Mouse (Mus musculus) limb, embryonic 11.5 days (tissue): ENCODE measurements around the gene Peg12. TPM values are rescaled to one million over a fixed set of nuclear protein-coding genes. Genes with fewer than 3 reads are reported as not detected.
A peak's percentile ranks its signal among the peaks of the same experiment; 100 is the strongest.

Source experiments
- ATAC-seq: fragments of 200-750 bp; cut with Nextera tagmentation; 2 replicates; pipeline ENCODE4 v1.8.0; 2017; ENCODE audit warnings: low read depth; ENCODE audit not compliant: insufficient number of reproducible peaks, low FRiP score, low TSS enrichment
- DNase-seq: peaks from one replicate; pipeline ENCODE4 v3.0.0-alpha.2; 2015; ENCODE audit warnings: low spot score
- H3K27ac ChIP-seq: fragments of 300-500 bp; sonication (generic); replicated peaks from 2 replicates; pipeline ENCODE4 v1.5.1; 2014; ENCODE audit warnings: low read depth, mild to moderate bottlenecking, low read length
- H3K27me3 ChIP-seq: fragments of 300-500 bp; sonication (generic); 2 replicates; pipeline ENCODE4 v1.6.1; 2014; ENCODE audit warnings: mild to moderate bottlenecking, low read length, mixed read lengths; ENCODE audit not compliant: control insufficient read depth, insufficient read depth
- H3K36me3 ChIP-seq: fragments of 300-500 bp; sonication (generic); 2 replicates; pipeline ENCODE4 v1.6.1; 2014; ENCODE audit warnings: mild to moderate bottlenecking, low read length, moderate library complexity, mixed read lengths; ENCODE audit not compliant: control insufficient read depth, insufficient read depth
- H3K4me1 ChIP-seq: fragments of 300-500 bp; sonication (generic); 2 replicates; pipeline ENCODE4 v1.6.1; 2014; ENCODE audit warnings: low read length, mixed read lengths; ENCODE audit not compliant: control insufficient read depth, insufficient read depth
- H3K4me2 ChIP-seq: fragments of 300-500 bp; sonication (generic); 2 replicates; pipeline ENCODE4 v1.6.1; 2014; ENCODE audit warnings: low read depth, mild to moderate bottlenecking, moderate library complexity; ENCODE audit not compliant: severe bottlenecking
- H3K4me3 ChIP-seq: fragments of 300-500 bp; sonication (generic); 2 replicates; pipeline ENCODE4 v1.5.1; 2014; ENCODE audit warnings: low read depth, low read length
- H3K9ac ChIP-seq: fragments of 300-500 bp; sonication (generic); 2 replicates; pipeline ENCODE4 v1.6.1; 2014; ENCODE audit warnings: mild to moderate bottlenecking, low read length
- H3K9me3 ChIP-seq: fragments of 300-500 bp; sonication (generic); 2 replicates; pipeline ENCODE4 v1.6.1; 2016; ENCODE audit warnings: low read length; ENCODE audit not compliant: control insufficient read depth
- WGBS: fragments of 180-500 bp; shearing (Covaris S2); extraction: QIAGEN DNeasy Blood & Tissue Kit; methylation state at CpG from one replicate; pipeline ENCODE4 v1.1.7; 2014; 5-methylcytosine and 5-hydroxymethylcytosine counted together
- polyA plus RNA-seq: library from polyadenylated mRNA; unstranded; fragments of >200 nt; fragmentation: Nextera tagmentation; extraction: Ambion mirVana; gene quantifications from 2 replicates; pipeline ENCODE4 v1.2.1, GENCODE M21; 2014

The Peg12 gene
- polyA plus RNA-seq = 53.6 and 54.6 TPM in 2 replicates

GRCm38 (mm10) chr7:62463878-62464755 lies at the start of gene Peg12:
Gene Peg12 (minus strand): TSS chr7:62464510.
- peak within 1 kb of the TSS; percentile 55 for H3K4me3 ChIP-seq
- DNase-seq (peak; percentile 72), ATAC-seq (peak; percentile 71)
- no peaks in the 10 kb centered on the region for H3K4me1 ChIP-seq
- H3K4me2 ChIP-seq = peak within 1 kb of the TSS; percentile 46
- H3K9ac ChIP-seq = peak within 1 kb of the TSS; percentile 88
- 15% methylated on average over 64 of the region's 82 CpGs for WGBS
- H3K36me3 ChIP-seq = no peaks in the 10 kb centered on the region
- peak within 1 kb of the TSS; percentile 95 for H3K27ac ChIP-seq
- H3K27me3 ChIP-seq = no peaks in the 10 kb centered on the region
- peaks cover 2% of the 10 kb centered on the region; the same call in 1 of the 2 replicates for H3K9me3 ChIP-seq

- H3K4me1 ChIP-seq = no peaks in the 10 kb centered on the region
- H3K9me3 ChIP-seq = no peaks in the 10 kb centered on the region; the same call in 1 of the 2 replicates
- 30% methylated on average over 2 of the region's 2 CpGs for WGBS
- no peak overlapping the region for H3K27ac ChIP-seq
- no peak overlapping the region for H3K9ac ChIP-seq
- H3K27me3 ChIP-seq = no peaks in the 10 kb centered on the region
- no peak overlapping the region for H3K4me2 ChIP-seq
- H3K36me3 ChIP-seq = no peaks in the 10 kb centered on the region
- ATAC-seq = no peak
- no peak overlapping the region for H3K4me3 ChIP-seq
- no peak for DNase-seq
Observed at GRCm38 (mm10) chr7:62486139-62486538, 21.8 kb upstream of the Peg12 start.

- WGBS = 26% methylated on average over 55 of the region's 55 CpGs
- Histone ChIP-seq H3K27ac (peak overlapping the region; percentile 95), H3K4me1 (no peaks in the 10 kb centered on the region), H3K4me3 (peak overlapping the region; percentile 55), H3K9me3 (peaks cover 2% of the 10 kb centered on the region; the same call in 1 of the 2 replicates), H3K36me3 (no peaks in the 10 kb centered on the region), H3K9ac (peak overlapping the region; percentile 88), H3K4me2 (peak overlapping the region; percentile 46), H3K27me3 (no peaks in the 10 kb centered on the region)
- DNase-seq = peak; percentile 62
- ATAC-seq = peak; percentile 35; the same call in 1 of the 2 replicates
Observed at GRCm38 (mm10) chr7:62463007-62463877, 1.1 kb downstream of the Peg12 start.

GRCm38 (mm10) chr7:62462229-62463006 lies 1.9 kb downstream of the Peg12 start:
- Histone ChIP-seq H3K27me3 (no peaks in the 10 kb centered on the region), H3K4me1 (no peaks in the 10 kb centered on the region), H3K27ac (peak overlapping the region; percentile 38), H3K9me3 (peaks cover 2% of the 10 kb centered on the region; the same call in 1 of the 2 replicates), H3K9ac (peak overlapping the region; percentile 88), H3K36me3 (no peaks in the 10 kb centered on the region), H3K4me2 (peak overlapping the region; percentile 46), H3K4me3 (peak overlapping the region; percentile 55)
- peak; percentile 80 for ATAC-seq
- DNase-seq = peak; percentile 68
- WGBS = 27% methylated on average over 13 of the region's 13 CpGs

GRCm38 (mm10) chr7:62452353-62452752 lies 12.0 kb downstream of the Peg12 start:
- H3K27me3 ChIP-seq = no peaks in the 10 kb centered on the region
- H3K4me3 ChIP-seq = no peak overlapping the region
- ATAC-seq (no peak), DNase-seq (no peak)
- H3K9ac ChIP-seq = no peak overlapping the region
- no peaks in the 10 kb centered on the region for H3K36me3 ChIP-seq
- H3K4me1 ChIP-seq = no peaks in the 10 kb centered on the region
- WGBS = 35% methylated on average over 2 of the region's 2 CpGs
- H3K27ac ChIP-seq = no peak overlapping the region
- no peak overlapping the region for H3K4me2 ChIP-seq
- no peaks in the 10 kb centered on the region for H3K9me3 ChIP-seq

- Histone ChIP-seq H3K9ac (no peak overlapping the region), H3K27ac (no peak overlapping the region), H3K4me3 (no peak overlapping the region), H3K4me1 (no peaks in the 10 kb centered on the region), H3K4me2 (no peak overlapping the region), H3K9me3 (no peaks in the 10 kb centered on the region), H3K27me3 (no peaks in the 10 kb centered on the region), H3K36me3 (no peaks in the 10 kb centered on the region)
- ATAC-seq (no peak), DNase-seq (no peak)
Observed at GRCm38 (mm10) chr7:62445431-62446165, 18.7 kb downstream of the Peg12 start.

- no peaks in the 10 kb centered on the region for H3K27me3 ChIP-seq
- no peaks in the 10 kb centered on the region for H3K9me3 ChIP-seq
- no peak overlapping the region for H3K4me3 ChIP-seq
- no peak overlapping the region for H3K4me2 ChIP-seq
- no peaks in the 10 kb centered on the region for H3K36me3 ChIP-seq
- no peak for ATAC-seq
- no peak overlapping the region for H3K9ac ChIP-seq
- no peak overlapping the region for H3K27ac ChIP-seq
- no peak for DNase-seq
- H3K4me1 ChIP-seq = no peaks in the 10 kb centered on the region
- 41% methylated on average over 2 of the region's 2 CpGs for WGBS
Observed at GRCm38 (mm10) chr7:62436394-62436793, 27.9 kb downstream of the Peg12 start.
